Mouse (Mus musculus): ENCODE results near the gene Casq1. TPM values are rescaled to one million over a fixed set of nuclear protein-coding genes. Genes with fewer than 3 reads are reported as not detected.
"Not testable (repeated sequence)": the region's sequence is repeated elsewhere in the genome, so short reads cannot be mapped to it uniquely, and the experiment has no call there.

Casq1 gene
- total RNA-seq (2021) = under 1 TPM; 0.62 to 0.82 TPM

- no peak for DNase-seq
- intact Hi-C loops (cut with DNase I) = no loop called here
Observed at GRCm38 (mm10) chr1:172219451-172220406, at the start of gene Casq1. Casq1 (minus strand) TSS chr1:172219868.

- DNase-seq = no peak
- intact Hi-C loops (cut with DNase I) = no loop called here
Observed at GRCm38 (mm10) chr1:172261477-172262078, 41.9 kb upstream of the Casq1 start, which contains the start of gene Igsf8. Igsf8 (plus strand) TSS chr1:172261641.

GRCm38 (mm10) chr1:172258314-172258713 is 38.6 kb upstream of the Casq1 start, which contains the start of gene Atp1a4:
Atp1a4 (minus strand) TSS chr1:172258414.
- DNase-seq = no peak
- intact Hi-C loops (cut with DNase I) = no loop called here

GRCm38 (mm10) chr1:172247679-172248078 is 28.0 kb upstream of the Casq1 start:
- intact Hi-C loops (cut with DNase I) = no loop called here
- DNase-seq = peak; percentile 44

GRCm38 (mm10) chr1:172247216-172247615 is 27.5 kb upstream of the Casq1 start:
- intact Hi-C loops (cut with DNase I) = no loop called here
- no peak for DNase-seq

- intact Hi-C loops (cut with DNase I) = not testable (repeated sequence)
Observed at GRCm38 (mm10) chr1:172244645-172245044, 25.0 kb upstream of the Casq1 start.

GRCm38 (mm10) chr1:172243547-172244205 is 24.0 kb upstream of the Casq1 start:
- intact Hi-C loops (cut with DNase I) = no loop called here

More at GRCm38 (mm10) chr1:172244645-172245044, 25.0 kb upstream of the Casq1 start:
- not testable (repeated sequence) for DNase-seq

GRCm38 (mm10) chr1:172242401-172242800 is 22.7 kb upstream of the Casq1 start:
- intact Hi-C loops (cut with DNase I) = no loop called here
- DNase-seq = no peak

More at GRCm38 (mm10) chr1:172243547-172244205, 24.0 kb upstream of the Casq1 start:
- peak; percentile 24 for DNase-seq

- DNase-seq = no peak
- intact Hi-C loops (cut with DNase I) = no loop called here
Observed at GRCm38 (mm10) chr1:172240945-172241708, 21.5 kb upstream of the Casq1 start.

GRCm38 (mm10) chr1:172229215-172229614 is 9.5 kb upstream of the Casq1 start:
- intact Hi-C loops (cut with DNase I) = no loop called here

GRCm38 (mm10) chr1:172228209-172228608 is 8.5 kb upstream of the Casq1 start:
- intact Hi-C loops (cut with DNase I) = no loop called here
- DNase-seq = no peak

More at GRCm38 (mm10) chr1:172229215-172229614, 9.5 kb upstream of the Casq1 start:
- no peak for DNase-seq

- intact Hi-C loops (cut with DNase I) = no loop called here
- DNase-seq = no peak
Observed at GRCm38 (mm10) chr1:172221297-172222063, 1.8 kb upstream of the Casq1 start.

- DNase-seq = no peak
- intact Hi-C loops (cut with DNase I) = no loop called here
Observed at GRCm38 (mm10) chr1:172220414-172220813, 746 bp upstream of the Casq1 start.

GRCm38 (mm10) chr1:172218164-172218910 is 1.3 kb downstream of the Casq1 start:
- intact Hi-C loops (cut with DNase I) = no loop called here
- DNase-seq = no peak

GRCm38 (mm10) chr1:172217148-172217547 is 2.5 kb downstream of the Casq1 start:
- DNase-seq = peak; percentile 93
- intact Hi-C loops (cut with DNase I) = no loop called here

- intact Hi-C loops (cut with DNase I) = no loop called here
- DNase-seq = no peak
Observed at GRCm38 (mm10) chr1:172214748-172215147, 4.9 kb downstream of the Casq1 start.

GRCm38 (mm10) chr1:172213771-172214170 is 5.9 kb downstream of the Casq1 start:
- intact Hi-C loops (cut with DNase I) = no loop called here
- DNase-seq = no peak

GRCm38 (mm10) chr1:172212776-172213175 is 6.9 kb downstream of the Casq1 start:
- intact Hi-C loops (cut with DNase I) = no loop called here
- no peak for DNase-seq

GRCm38 (mm10) chr1:172207111-172207584 is 12.5 kb downstream of the Casq1 start:
- peak; percentile 53 for DNase-seq
- intact Hi-C loops (cut with DNase I) = loop anchor here (5.0 kb wide), 1 partner anchor 100 kb away; no protein-coding TSS in a partner anchor

Data from left cerebral cortex, postnatal 4 days (tissue).